Mouse (Mus musculus): ENCODE results near the gene Zfp128.

DNA sequence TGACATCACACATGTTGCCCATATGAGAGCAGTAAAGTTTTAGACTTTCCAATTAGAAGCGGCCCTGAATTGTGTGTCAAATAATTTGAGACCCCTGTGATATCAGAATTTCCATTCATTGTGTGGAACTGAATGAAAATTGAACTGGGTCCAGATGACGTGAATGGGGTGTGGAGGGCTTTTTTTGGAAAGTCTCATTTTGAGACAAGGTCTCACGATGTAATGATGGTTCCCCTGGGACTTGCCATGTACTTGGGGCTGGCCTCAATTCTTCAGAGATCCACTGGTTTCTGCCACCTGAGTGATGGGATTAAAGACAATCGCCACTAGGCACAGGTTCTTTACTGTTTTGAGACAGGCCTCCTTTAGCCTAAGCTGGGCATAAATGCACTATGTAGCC is 59.6 kb downstream of the Zfp128 start:
- TF ChIP-seq CTCF (IDR thresholded peaks at IDR 0.05; ENCODE audit: low read depth) = no peak
- TF ChIP-seq EP300 (IDR thresholded peaks at IDR 0.05; ENCODE audit: low read depth) = no peak

Data from heart, postnatal 0 days (tissue).